ENCODE assay signal across 14 mouse cellular contexts in genomic region chr7:136083571-136084342, GRCm38 (mm10).
DNase-seq lines count a peak whose midpoint lies in the region; ATAC-seq lines count a peak whose summit lies in the region.
"Had no signal": no experiment of that assay in that cellular context is flagged by ENCODE, and none has a peak within 500 bp of the region (broad histone marks: within the 10 kb centered on the region; RNA-seq: fewer than 3 reads in every experiment).

No protein-coding gene starts in this region.

- WGBS in forebrain, embryonic 13.5 days = 14% methylated on average over 14 of the region's 14 CpGs
- WGBS in limb, embryonic 13.5 days = 32% methylated on average over 14 of the region's 14 CpGs
- WGBS in neural tube, embryonic 14.5 days = 15% methylated on average over 14 of the region's 14 CpGs

- no peaks in the 10 kb centered on the region for H3K9me3 ChIP-seq in forebrain, embryonic 13.5 days (replicated peaks)
- no peaks in the 10 kb centered on the region for H3K9me3 ChIP-seq in limb, embryonic 13.5 days
- H3K9me3 ChIP-seq in neural tube, embryonic 14.5 days (ENCODE audit: control insufficient read depth, low read length) = no peaks in the 10 kb centered on the region
- H3K9me3 ChIP-seq: lung, embryonic 15.5 days had no signal

- peaks cover 40% of the 10 kb centered on the region for H3K4me1 ChIP-seq in forebrain, embryonic 13.5 days
- peaks cover 59% of the 10 kb centered on the region for H3K4me1 ChIP-seq in limb, embryonic 13.5 days
- peaks cover 18% of the 10 kb centered on the region for H3K4me1 ChIP-seq in neural tube, embryonic 14.5 days (ENCODE audit: control insufficient read depth, insufficient read depth, low read length)

- peak overlapping the region; percentile 83 for H3K27ac ChIP-seq in forebrain, embryonic 13.5 days
- 0 out of 2 replicates have a peak overlapping the region, but pooled peaks have one; percentile 0 for H3K27ac ChIP-seq in limb, embryonic 13.5 days
- H3K27ac ChIP-seq in neural tube, embryonic 14.5 days (ENCODE audit: low read depth, low read length) = peak overlapping the region; percentile 77
- H3K27ac ChIP-seq: lung, embryonic 15.5 days had no signal

- peak; percentile 60 for DNase-seq in embryo, embryonic 10 days (ENCODE audit: low spot score)
- no peak for DNase-seq in embryo, embryonic 9.5 days (ENCODE audit: extremely low spot score)
- no peak for DNase-seq in left cerebral cortex, adult 11 months (ENCODE audit: low spot score)
- no peak for DNase-seq in adrenal gland, adult 18-20 months (ENCODE audit: low spot score in 2 of 2)
- DNase-seq: adrenal gland, postnatal 14 days; cerebellum, adult 9-10 months; kidney, adult 11 months; layer of hippocampus, postnatal 36 days had no signal

- no peaks in the 10 kb centered on the region for H3K36me3 ChIP-seq in forebrain, embryonic 13.5 days (ENCODE audit: poor library complexity, severe bottlenecking)
- H3K36me3 ChIP-seq in limb, embryonic 13.5 days = no peaks in the 10 kb centered on the region
- no peaks in the 10 kb centered on the region for H3K36me3 ChIP-seq in neural tube, embryonic 14.5 days (ENCODE audit: control insufficient read depth, insufficient read depth, low read length)
- H3K36me3 ChIP-seq: lung, embryonic 15.5 days had no signal

- ATAC-seq in forebrain, embryonic 13.5 days = peak; percentile 95
- ATAC-seq in limb, embryonic 13.5 days (ENCODE audit: low FRiP score, low read depth) = 0 out of 2 replicates have a peak, but pooled peaks have one; percentile 33
- ATAC-seq in neural tube, embryonic 14.5 days (ENCODE audit: low read depth) = peak; percentile 86
- no peak for ATAC-seq in megakaryocyte-erythroid progenitor cell, adult 5-6 weeks (replicated peaks; ENCODE audit: low FRiP score, low TSS enrichment, poor library complexity, severe bottlenecking)

- H3K4me2 ChIP-seq in forebrain, embryonic 13.5 days = peak overlapping the region; percentile 14; the same call in 1 of the 2 replicates
- H3K4me2 ChIP-seq in limb, embryonic 13.5 days (replicated peaks) = no peak overlapping the region
- H3K4me2 ChIP-seq in neural tube, embryonic 14.5 days (ENCODE audit: low read depth, low read length) = no peak overlapping the region
- H3K4me2 ChIP-seq: heart, embryonic 11.5 days; lung, embryonic 15.5 days had no signal

- H3K4me3 ChIP-seq in forebrain, embryonic 13.5 days = no peak overlapping the region
- no peak overlapping the region for H3K4me3 ChIP-seq in limb, embryonic 13.5 days
- no peak overlapping the region for H3K4me3 ChIP-seq in neural tube, embryonic 14.5 days (ENCODE audit: low read depth, low read length)
- H3K4me3 ChIP-seq: lung, embryonic 15.5 days had no signal

- peaks cover 12% of the 10 kb centered on the region for H3K27me3 ChIP-seq in forebrain, embryonic 13.5 days
- H3K27me3 ChIP-seq in limb, embryonic 13.5 days = peaks cover 56% of the 10 kb centered on the region
- no peaks in the 10 kb centered on the region for H3K27me3 ChIP-seq in neural tube, embryonic 14.5 days (ENCODE audit: control insufficient read depth, insufficient read depth, low read length)
- H3K27me3 ChIP-seq: lung, embryonic 15.5 days had no signal

- no peak overlapping the region for H3K9ac ChIP-seq in forebrain, embryonic 13.5 days
- no peak overlapping the region for H3K9ac ChIP-seq in limb, embryonic 13.5 days
- no peak overlapping the region for H3K9ac ChIP-seq in neural tube, embryonic 14.5 days (replicated peaks; ENCODE audit: low read depth, low read length)
- H3K9ac ChIP-seq: lung, embryonic 15.5 days had no signal

Comparison
In these comparisons a context has a peak if more than half of its experiments do, and no peak if none do; other contexts are left out.
1. H3K27ac ChIP-seq: peak in every context shown above with its lines; median percentile 83 in forebrain, embryonic 13.5 days; 77 in neural tube, embryonic 14.5 days; 0 in limb, embryonic 13.5 days.